Mouse (Mus musculus) c-Kit-positive CD71-positive TER-119-positive erythroid progenitor cells, embryonic 14.5 days (primary cell): ENCODE measurements around the gene Shmt1.
"Not testable (repeated sequence)": the region's sequence is repeated elsewhere in the genome, so short reads cannot be mapped to it uniquely, and the experiment has no call there.

ENCODE experiments used
- DNase-seq: peaks from one replicate; pipeline ENCODE4 v3.0.0-alpha.2; 2013; ENCODE audit warnings: low spot score

The Shmt1 gene

GRCm38 (mm10) chr11:60811618-60812017, at the start of gene Shmt1:
Shmt1 (minus strand) TSS chr11:60811718.
- DNase-seq: not testable (repeated sequence)

DNA sequence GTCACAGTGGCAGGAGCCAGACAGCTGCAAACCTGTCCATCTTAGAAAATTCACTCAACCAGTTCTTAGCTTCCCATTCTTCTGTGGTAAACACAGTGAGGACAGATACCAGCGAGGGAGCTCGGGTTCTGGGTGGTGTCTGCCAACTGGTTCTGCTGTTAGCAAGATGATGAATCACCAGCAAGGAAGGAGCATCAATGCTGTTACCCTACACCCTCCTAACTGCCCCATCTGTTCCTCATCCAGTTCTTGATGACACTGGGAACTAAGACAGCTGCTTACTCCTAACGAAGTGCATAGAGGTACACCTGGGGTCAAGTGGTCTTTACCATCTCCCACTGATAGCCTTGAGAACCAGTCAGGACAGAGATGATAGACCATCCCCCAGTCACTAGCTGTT, 45.1 kb upstream of the Shmt1 start:
- no peak for DNase-seq

- no peak for DNase-seq
Measured at GRCm38 (mm10) chr11:60845415-60845814, 33.9 kb upstream of the Shmt1 start.

GRCm38 (mm10) chr11:60843412-60843811, 31.9 kb upstream of the Shmt1 start:
- DNase-seq: no peak

DNA sequence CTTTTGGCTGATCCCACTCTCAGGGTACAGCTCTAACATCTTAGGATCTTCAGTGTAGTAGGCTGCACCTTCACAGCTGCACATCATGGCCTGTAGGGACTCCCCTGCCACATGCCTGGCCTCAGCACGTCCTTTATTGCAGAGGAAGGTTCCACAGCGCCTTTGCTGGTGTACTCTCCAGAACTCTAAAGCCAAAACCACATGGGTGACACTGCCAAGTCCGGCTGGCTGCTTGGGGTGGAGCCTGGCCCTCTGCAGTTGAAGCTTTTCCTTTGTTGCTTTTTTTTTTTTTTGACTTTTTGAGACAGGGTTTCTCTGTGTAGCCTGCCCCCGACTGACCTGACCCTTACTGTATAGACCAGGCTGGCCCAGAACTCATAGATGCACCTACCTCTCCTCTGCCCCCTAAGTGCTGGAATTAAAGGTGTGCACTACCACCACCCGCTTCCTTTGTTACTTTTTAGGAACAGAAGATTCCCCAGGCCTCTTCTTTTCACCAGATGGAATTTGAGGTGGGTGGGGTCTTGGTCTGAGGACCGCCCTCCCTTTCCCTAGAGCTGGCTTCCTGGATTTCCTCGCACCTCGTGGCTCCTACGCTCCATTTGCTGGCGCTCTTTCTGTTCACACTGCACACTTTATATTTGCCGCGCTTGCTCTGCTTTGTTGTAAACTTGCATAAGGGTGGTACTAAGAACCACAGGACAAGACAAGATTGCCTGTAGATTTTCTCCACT, 30.1 kb upstream of the Shmt1 start:
- DNase-seq: no peak

DNA sequence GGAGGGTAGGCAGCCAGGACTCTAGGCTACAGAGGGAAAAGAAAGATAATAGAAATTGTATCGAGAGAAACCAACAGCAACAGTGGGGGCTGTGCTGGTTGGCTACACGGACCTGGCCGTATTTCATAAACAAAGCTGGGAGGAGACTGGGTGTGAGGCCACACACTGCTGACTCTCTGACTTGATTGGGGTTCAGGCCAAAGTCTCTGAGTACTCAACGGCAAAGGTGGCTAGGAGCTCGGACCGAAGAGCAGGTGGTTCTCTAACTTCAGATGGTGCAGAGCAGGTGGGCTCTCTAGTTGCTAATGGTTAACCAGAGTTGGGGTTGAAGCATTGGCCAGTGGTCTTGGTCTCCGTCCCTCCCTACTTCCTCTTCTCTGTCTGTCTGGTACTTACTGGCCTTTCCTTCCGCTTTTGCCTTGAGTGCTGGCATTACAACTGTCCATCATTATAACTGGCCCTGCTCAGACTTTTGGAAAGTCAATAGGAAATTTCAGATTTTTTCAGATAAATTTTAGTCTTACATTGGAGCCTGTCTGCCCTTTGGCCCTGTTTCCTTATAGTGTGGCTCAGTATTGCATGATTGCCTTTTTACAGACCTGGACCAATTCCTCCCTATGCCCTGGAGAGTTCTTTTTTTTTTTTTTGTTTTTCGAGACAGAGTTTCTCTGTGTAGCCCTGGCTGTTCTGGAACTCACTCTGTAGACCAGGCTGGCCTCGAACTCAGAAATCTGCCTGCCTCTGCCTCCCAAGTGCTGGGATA, 26.3 kb upstream of the Shmt1 start:
- DNase-seq: no peak

DNA sequence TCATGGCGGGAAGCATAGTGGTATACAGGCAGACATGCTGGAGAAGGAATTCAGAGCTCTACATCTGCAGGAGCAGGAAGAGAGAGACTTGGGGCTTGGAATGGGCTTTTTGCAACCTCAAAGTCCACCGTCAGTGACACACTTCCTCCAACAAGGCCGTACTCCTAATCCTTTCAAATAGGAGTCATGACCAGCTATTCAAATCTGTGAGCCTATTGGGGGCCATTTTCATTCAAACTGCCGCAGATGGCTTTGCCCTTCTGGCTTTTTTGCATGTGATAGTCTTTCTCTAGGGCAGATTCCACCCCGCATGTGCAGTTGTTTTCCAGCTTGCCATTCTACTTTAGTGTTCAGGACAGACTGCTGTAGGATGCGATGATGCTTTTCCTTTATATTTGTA, 25.4 kb upstream of the Shmt1 start:
- DNase-seq: no peak

- peak; percentile 93 for DNase-seq
Measured at GRCm38 (mm10) chr11:60830433-60831052, 19.0 kb upstream of the Shmt1 start, which contains the start of gene Dhrs7b. Dhrs7b (plus strand) TSS chr11:60830631.

- no peak for DNase-seq
Measured at GRCm38 (mm10) chr11:60828903-60829302, 17.4 kb upstream of the Shmt1 start.

DNA sequence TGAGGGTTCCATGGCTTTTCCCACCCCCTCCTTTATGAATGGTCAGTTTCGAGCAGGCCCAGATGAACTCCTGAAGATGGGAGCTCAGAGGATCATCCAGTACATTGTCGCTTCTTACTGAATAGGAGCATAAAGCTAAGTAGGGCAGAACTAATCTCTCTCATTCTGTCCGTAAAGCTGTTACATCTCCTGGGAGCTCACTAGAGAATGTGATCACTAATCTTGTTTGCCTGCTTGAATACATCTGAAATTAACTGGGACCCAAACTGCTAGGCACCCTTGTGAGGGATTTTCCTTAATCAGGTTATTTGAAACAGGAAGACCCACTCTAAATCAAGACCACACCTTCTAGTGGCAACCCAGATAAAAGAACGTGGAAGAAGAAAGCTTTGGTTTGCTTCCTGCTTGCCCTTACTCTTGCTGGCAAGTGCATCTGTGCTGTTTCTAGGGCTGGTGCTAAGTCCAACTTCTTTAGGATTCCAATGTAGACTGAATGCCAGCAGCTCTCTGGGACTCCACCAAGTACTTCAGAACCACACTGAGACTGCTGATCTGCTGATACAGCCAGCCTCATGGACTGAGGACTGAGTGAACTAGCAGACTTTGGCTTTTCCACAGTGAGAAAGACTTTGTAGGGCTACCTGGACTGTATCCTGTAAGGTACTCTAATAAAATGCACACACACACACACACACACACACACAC, 15.9 kb upstream of the Shmt1 start:
- no peak for DNase-seq

DNA sequence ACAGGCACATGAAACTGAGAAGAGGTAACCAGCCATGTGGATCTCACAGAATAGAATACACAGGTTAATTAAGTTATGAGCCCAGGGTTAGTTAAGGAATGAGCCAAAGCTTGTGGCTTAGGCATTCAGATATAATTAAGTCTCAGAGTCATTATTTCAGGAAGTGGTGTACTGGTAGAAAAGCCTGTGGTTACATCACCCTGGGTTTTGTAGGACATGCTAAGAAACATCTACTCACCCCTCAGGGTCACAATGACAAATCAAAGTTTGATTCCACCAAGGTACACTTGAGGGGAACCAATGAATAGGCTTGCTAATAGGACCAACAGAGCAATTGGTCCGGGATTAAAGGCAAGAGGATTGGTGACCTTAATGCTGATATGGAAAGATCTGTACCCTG, 15.2 kb upstream of the Shmt1 start:
- DNase-seq: no peak

DNA sequence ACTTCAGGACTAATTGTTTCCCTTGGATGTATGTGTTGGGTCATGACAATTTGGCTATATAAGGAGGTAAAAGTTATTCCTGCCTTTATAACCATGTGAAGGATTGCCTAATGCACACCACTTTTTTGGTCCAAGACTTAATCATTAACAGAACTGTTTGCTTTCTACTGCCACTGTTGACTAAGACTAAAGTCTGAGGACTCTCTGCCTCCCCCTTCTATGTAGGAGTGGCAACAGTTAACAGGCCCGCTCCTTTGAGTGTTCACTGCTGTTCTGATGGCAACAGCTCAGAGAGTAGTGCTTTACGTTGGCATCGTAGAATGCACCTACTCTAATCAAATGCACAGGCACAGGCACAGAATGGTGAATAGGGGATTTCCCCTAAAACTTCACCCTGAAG, 13.7 kb upstream of the Shmt1 start:
- DNase-seq: no peak

DNA sequence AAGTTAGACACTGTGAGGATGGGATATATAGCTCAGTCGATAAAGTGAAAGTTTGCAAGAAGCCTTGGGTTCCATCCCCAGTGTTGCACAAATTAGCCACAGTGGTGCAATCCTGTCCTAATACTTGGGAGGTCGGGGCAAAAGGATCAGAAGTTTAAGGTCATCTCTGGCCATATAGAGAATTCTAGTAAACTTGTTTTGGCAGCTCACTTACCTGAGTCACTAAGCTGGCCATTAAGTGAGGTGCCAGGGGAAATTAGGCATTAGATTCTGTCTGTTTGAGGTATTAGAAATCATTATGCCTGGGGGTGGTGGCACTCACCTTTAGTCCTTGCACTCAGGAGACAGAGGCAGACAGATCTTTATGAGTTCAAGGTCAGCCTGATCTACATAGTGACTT, 12.3 kb upstream of the Shmt1 start:
- no peak for DNase-seq

DNA sequence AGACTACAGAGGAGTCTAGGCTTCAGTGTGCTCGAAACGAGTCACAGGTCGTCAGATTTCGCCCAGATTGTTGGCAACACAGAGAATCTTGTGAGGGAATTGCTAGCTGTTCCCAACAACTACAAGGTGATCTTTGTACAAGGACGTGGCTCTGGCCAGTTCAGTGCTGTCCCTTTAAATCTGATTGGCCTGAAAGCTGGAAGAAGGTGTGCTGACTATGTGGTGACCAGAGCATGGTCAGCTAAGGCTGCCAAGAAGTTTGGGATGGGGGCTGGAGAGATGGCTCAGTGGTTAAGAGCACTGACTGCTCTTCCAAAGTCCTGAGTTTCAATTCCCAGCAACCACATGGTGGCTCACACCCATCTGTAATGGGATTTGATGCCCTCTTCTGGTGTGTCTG, 4.9 kb upstream of the Shmt1 start:
- DNase-seq: no peak

GRCm38 (mm10) chr11:60811054-60811460, 461 bp downstream of the Shmt1 start:
- peak; percentile 83 for DNase-seq

- no peak for DNase-seq
Measured at GRCm38 (mm10) chr11:60810046-60810965, 1.2 kb downstream of the Shmt1 start.

GRCm38 (mm10) chr11:60809546-60809945, 2.0 kb downstream of the Shmt1 start:
- no peak for DNase-seq

GRCm38 (mm10) chr11:60808286-60809070, 3.0 kb downstream of the Shmt1 start:
- no peak for DNase-seq

DNA sequence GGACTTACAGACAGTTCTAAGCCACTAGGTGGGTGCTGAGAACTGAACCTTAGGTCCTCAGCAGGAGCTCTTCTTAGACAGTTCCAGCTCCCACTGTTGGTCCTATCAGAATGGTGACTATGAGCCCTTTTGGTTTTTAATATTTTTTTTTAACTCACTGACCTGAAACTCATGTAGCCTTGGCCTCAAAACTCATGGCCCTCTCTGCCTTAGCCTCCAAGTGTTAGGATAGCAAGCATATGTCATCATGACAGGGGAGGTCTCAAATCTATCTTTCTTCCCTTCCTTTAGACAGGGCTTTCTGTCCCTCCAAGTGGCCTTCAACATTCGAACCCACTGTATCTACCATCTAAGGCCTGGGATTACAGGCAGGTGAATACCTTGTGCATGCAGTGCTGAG, 10.6 kb downstream of the Shmt1 start:
- no peak for DNase-seq

DNA sequence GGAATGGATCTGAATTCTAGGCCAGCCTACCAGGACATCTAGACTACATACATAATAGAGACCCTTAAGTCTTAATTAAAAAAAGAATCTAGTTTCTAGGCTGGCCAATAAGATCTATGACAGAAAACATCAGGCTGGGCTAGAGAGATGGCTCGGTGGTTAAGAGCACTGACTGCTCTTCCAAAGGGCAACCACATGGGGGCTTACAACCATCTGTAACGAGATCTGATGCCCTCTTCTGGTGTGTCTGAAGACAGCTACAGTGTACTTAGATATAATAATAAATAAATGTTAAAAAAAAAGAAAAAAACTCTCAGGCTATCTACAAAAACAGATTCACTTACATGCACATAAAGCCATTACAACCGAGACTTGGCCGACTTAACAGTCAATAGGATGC, 11.5 kb downstream of the Shmt1 start:
- no peak for DNase-seq

DNA sequence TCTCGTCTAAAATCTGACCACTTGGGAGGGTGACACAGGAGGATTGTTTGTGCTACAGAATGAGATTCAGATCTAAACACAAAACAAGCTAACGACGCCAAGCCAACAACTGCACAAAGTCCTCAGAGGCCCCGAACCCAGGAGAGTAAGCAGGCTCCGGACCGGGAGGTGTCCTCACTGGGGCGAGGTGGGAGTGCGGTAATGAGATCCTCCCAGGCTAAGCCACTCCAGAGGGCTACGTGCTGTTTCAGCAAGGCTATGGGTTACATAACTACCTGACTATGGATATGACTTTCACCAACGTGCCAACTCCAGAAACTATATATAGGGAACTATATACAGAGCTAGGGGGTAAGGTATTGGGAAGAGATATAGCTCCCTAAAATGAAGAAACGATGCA, 15.2 kb downstream of the Shmt1 start:
- no peak for DNase-seq
